Mouse (Mus musculus): ENCODE measurements around the gene Hic2. TPM values are rescaled to one million over a fixed set of nuclear protein-coding genes. Genes with fewer than 3 reads are reported as not detected.

Gene Hic2
- total RNA-seq (2023), result 5.5 TPM

GRCm38 (mm10) chr16:17232794-17233701 is at the start of gene Hic2:
TSS of gene Hic2 (plus strand) at chr16:17233572.

GRCm38 (mm10) chr16:17202549-17202948 is 30.8 kb upstream of the Hic2 start, which contains the start of gene Ube2l3:
TSS of gene Ube2l3 (minus strand) at chr16:17202649.

GRCm38 (mm10) chr16:17208389-17209361 is 24.7 kb upstream of the Hic2 start, which contains the start of gene Rimbp3:
TSS of gene Rimbp3 (plus strand) at chr16:17208603.

GRCm38 (mm10) chr16:17275721-17276120 is 42.3 kb downstream of the Hic2 start, which contains the start of gene Tmem191c:
TSS of gene Tmem191c (plus strand) at chr16:17276077.

Other genes with a start within 250 kb of the Hic2 start
- gene Ypel1, start 163.9 kb upstream of the Hic2 start, total RNA-seq (2023), result 1.4 TPM
- gene Ppil2, start 122.3 kb upstream of the Hic2 start, total RNA-seq (2023), result 125 TPM
- gene 2610318N02Rik, start 108.4 kb upstream of the Hic2 start, total RNA-seq (2023), result 6.1 TPM
- gene Sdf2l1, start 101.2 kb upstream of the Hic2 start, total RNA-seq (2023), result 14.4 TPM
- gene Ydjc, start 89.0 kb upstream of the Hic2 start, total RNA-seq (2023), result 5.9 TPM
- gene Ccdc116, start 86.3 kb upstream of the Hic2 start, total RNA-seq (2023), result 0.89 TPM
- gene Ube2l3, start 30.9 kb upstream of the Hic2 start, total RNA-seq (2023), result 95.6 TPM
- 0.37 TPM for gene Rimbp3, start 25.0 kb upstream of the Hic2 start, total RNA-seq (2023)
- 26.1 TPM for gene Tmem191c, start 42.5 kb downstream of the Hic2 start, total RNA-seq (2023)
- not detected for gene Serpind1, start 97.8 kb downstream of the Hic2 start, total RNA-seq (2023)
- 20.9 TPM for gene Snap29, start 172.4 kb downstream of the Hic2 start, total RNA-seq (2023)
- 107 TPM for gene Pi4ka, start 172.7 kb downstream of the Hic2 start, total RNA-seq (2023)
- gene Crkl, start 218.4 kb downstream of the Hic2 start, total RNA-seq (2023), result 50.7 TPM

All from CD8-positive naive resting alpha-beta T cell, adult 57 days (primary cell).